Mouse (Mus musculus) brain, embryonic 14.5 days (tissue): ENCODE data around the gene Cdc20b.

Experiments
- CTCF ChIP-seq: fragments of 200-500 bp; IDR thresholded peaks from 2 replicates; pipeline ENCODE4 v1.5.1; 2012; ENCODE audit warnings: inconsistent platforms, mild to moderate bottlenecking, moderate library complexity, borderline replicate concordance; ENCODE audit not compliant: insufficient read depth, insufficient read length; ENCODE audit errors: extremely low read depth
- POLR2A ChIP-seq: fragments of 200-500 bp; IDR thresholded peaks from 2 replicates; pipeline ENCODE4 v1.6.1; 2012; ENCODE audit warnings: mild to moderate bottlenecking, inconsistent platforms, borderline replicate concordance; ENCODE audit not compliant: poor library complexity, insufficient read depth, insufficient read length, severe bottlenecking; ENCODE audit errors: extremely low read depth

GRCm38 (mm10) chr13:113054230-113054629 lies 19.3 kb downstream of the Cdc20b start:
- TF ChIP-seq CTCF = no peak
- no peak for TF ChIP-seq POLR2A
